Comparison of ENCODE assay signal across 11 mouse cellular contexts in the genomic region with DNA sequence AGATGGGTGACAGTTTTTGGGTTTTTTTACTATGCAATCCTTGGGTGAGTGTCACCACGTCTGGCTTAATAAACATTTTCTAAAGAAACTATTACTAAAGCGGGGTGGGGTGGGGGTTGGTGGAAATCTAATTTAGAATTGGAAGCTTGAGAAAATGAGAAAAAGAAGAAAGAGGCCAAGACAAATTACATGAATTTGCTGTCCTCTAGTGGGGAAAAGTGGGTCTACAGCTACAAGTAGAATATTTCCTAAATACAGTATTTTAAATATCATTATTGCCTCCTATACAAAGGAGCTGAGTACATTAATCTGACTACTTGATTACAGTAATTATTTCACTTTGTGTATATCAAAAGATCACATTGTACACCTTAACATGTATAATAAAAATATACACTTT. TPM values are rescaled to one million over a fixed set of nuclear protein-coding genes. Genes with fewer than 3 reads are reported as not detected.
DNase-seq lines count a peak whose midpoint lies in the region; ATAC-seq and TF ChIP-seq lines count a peak whose summit lies in the region.
"Had no signal": no experiment of that assay in that cellular context is flagged by ENCODE, and none has a peak within 500 bp of the region (broad histone marks: within the 10 kb centered on the region; RNA-seq: fewer than 3 reads in every experiment).

No protein-coding gene starts in this region.

- H3K36me3 ChIP-seq in intestine, postnatal 0 days (ENCODE audit: control insufficient read depth, insufficient read depth), result no peaks in the 10 kb centered on the region
- no peaks in the 10 kb centered on the region for H3K36me3 ChIP-seq in intestine, embryonic 15.5 days
- no peaks in the 10 kb centered on the region for H3K36me3 ChIP-seq in midbrain, embryonic 12.5 days
- no peaks in the 10 kb centered on the region for H3K36me3 ChIP-seq in midbrain, embryonic 16.5 days (ENCODE audit: control insufficient read depth, insufficient read depth, low read length)
- no peaks in the 10 kb centered on the region for H3K36me3 ChIP-seq in splenic B cell, adult 2 months (ENCODE audit: control insufficient read depth, insufficient read depth, low read length, poor library complexity, severe bottlenecking)
- H3K36me3 ChIP-seq: hindbrain, embryonic 15.5 days had no signal

- 30% methylated on average over 2 of the region's 2 CpGs for WGBS in intestine, postnatal 0 days
- WGBS in intestine, embryonic 15.5 days, result 24% methylated on average over 2 of the region's 2 CpGs
- 35% methylated on average over 2 of the region's 2 CpGs for WGBS in midbrain, embryonic 12.5 days
- WGBS in midbrain, embryonic 16.5 days, result 35% methylated on average over 2 of the region's 2 CpGs

- H3K4me2 ChIP-seq in intestine, postnatal 0 days (replicated peaks; ENCODE audit: low read depth), result no peak overlapping the region
- H3K4me2 ChIP-seq in intestine, embryonic 15.5 days (replicated peaks), result no peak overlapping the region
- H3K4me2 ChIP-seq in midbrain, embryonic 12.5 days (replicated peaks), result no peak overlapping the region
- H3K4me2 ChIP-seq in midbrain, embryonic 16.5 days (ENCODE audit: low read length), result no peak overlapping the region
- H3K4me2 ChIP-seq: hindbrain, embryonic 15.5 days had no signal

- no peak overlapping the region for H3K27ac ChIP-seq in intestine, postnatal 0 days (ENCODE audit: low read depth, low read length)
- no peak overlapping the region for H3K27ac ChIP-seq in intestine, embryonic 15.5 days
- H3K27ac ChIP-seq in midbrain, embryonic 12.5 days (replicated peaks), result no peak overlapping the region
- H3K27ac ChIP-seq in midbrain, embryonic 16.5 days (ENCODE audit: low read length), result no peak overlapping the region
- H3K27ac ChIP-seq: hindbrain, embryonic 15.5 days had no signal

- ATAC-seq in intestine, postnatal 0 days, result no peak
- ATAC-seq in intestine, embryonic 15.5 days, result no peak
- 0 out of 2 replicates have a peak, but pooled peaks have one; percentile 14 for ATAC-seq in midbrain, embryonic 12.5 days (ENCODE audit: low FRiP score, low read depth)
- ATAC-seq in midbrain, embryonic 16.5 days, result no peak

- H3K4me3 ChIP-seq in intestine, postnatal 0 days (ENCODE audit: low read depth, low read length), result no peak overlapping the region
- no peak overlapping the region for H3K4me3 ChIP-seq in intestine, embryonic 15.5 days (replicated peaks)
- no peak overlapping the region for H3K4me3 ChIP-seq in midbrain, embryonic 12.5 days
- H3K4me3 ChIP-seq in midbrain, embryonic 16.5 days (ENCODE audit: low read depth, low read length), result no peak overlapping the region
- H3K4me3 ChIP-seq: hindbrain, embryonic 15.5 days had no signal

- TF ChIP-seq CTCF in intestine, postnatal 0 days (IDR thresholded peaks at IDR 0.05; ENCODE audit: low read depth), result peak; percentile 71

- no peaks in the 10 kb centered on the region for H3K4me1 ChIP-seq in intestine, postnatal 0 days (replicated peaks; ENCODE audit: control insufficient read depth, insufficient read depth, low read length)
- H3K4me1 ChIP-seq in intestine, embryonic 15.5 days (replicated peaks), result no peaks in the 10 kb centered on the region
- no peaks in the 10 kb centered on the region for H3K4me1 ChIP-seq in midbrain, embryonic 12.5 days
- H3K4me1 ChIP-seq in midbrain, embryonic 16.5 days (ENCODE audit: control insufficient read depth, insufficient read depth, low read length), result no peaks in the 10 kb centered on the region
- H3K4me1 ChIP-seq: hindbrain, embryonic 15.5 days had no signal

- DNase-seq in adipocyte (ENCODE audit: low spot score), result peak; percentile 52
- DNase-seq in splenic B cell, adult 2 months (ENCODE audit: low read depth, low spot score), result peak; percentile 25
- no peak for DNase-seq in urinary bladder, postnatal 4 days (ENCODE audit: low spot score in 2 of 2)
- DNase-seq: thymus, postnatal 36 days had no signal

- H3K9me3 ChIP-seq in intestine, postnatal 0 days (ENCODE audit: control insufficient read depth), result no peaks in the 10 kb centered on the region
- no peaks in the 10 kb centered on the region for H3K9me3 ChIP-seq in intestine, embryonic 15.5 days
- no peaks in the 10 kb centered on the region for H3K9me3 ChIP-seq in midbrain, embryonic 12.5 days
- H3K9me3 ChIP-seq in midbrain, embryonic 16.5 days (replicated peaks; ENCODE audit: control insufficient read depth, low read length, poor library complexity, severe bottlenecking), result no peaks in the 10 kb centered on the region
- H3K9me3 ChIP-seq: hindbrain, embryonic 15.5 days had no signal

- no peak overlapping the region for H3K9ac ChIP-seq in intestine, postnatal 0 days (ENCODE audit: low read depth, low read length)
- no peak overlapping the region for H3K9ac ChIP-seq in intestine, embryonic 15.5 days
- no peak overlapping the region for H3K9ac ChIP-seq in midbrain, embryonic 12.5 days (replicated peaks)
- no peak overlapping the region for H3K9ac ChIP-seq in midbrain, embryonic 16.5 days (ENCODE audit: low read depth, low read length)
- H3K9ac ChIP-seq: hindbrain, embryonic 15.5 days had no signal

- no peaks in the 10 kb centered on the region for H3K27me3 ChIP-seq in intestine, postnatal 0 days (replicated peaks; ENCODE audit: control insufficient read depth, insufficient read depth, low read length)
- H3K27me3 ChIP-seq in intestine, embryonic 15.5 days (replicated peaks), result no peaks in the 10 kb centered on the region
- no peaks in the 10 kb centered on the region for H3K27me3 ChIP-seq in midbrain, embryonic 12.5 days
- H3K27me3 ChIP-seq in midbrain, embryonic 16.5 days (ENCODE audit: control insufficient read depth, insufficient read depth, low read depth, low read length), result no peaks in the 10 kb centered on the region
- no peaks in the 10 kb centered on the region for H3K27me3 ChIP-seq in splenic B cell, adult 2 months (ENCODE audit: control insufficient read depth, insufficient read depth, low read length, poor library complexity, severe bottlenecking)
- H3K27me3 ChIP-seq: hindbrain, embryonic 15.5 days had no signal

RNA-seq across cellular contexts. Expression of gene Mfap5, which starts 13.7 kb away (rescaled TPM):
- 23.6 and 30.5 TPM in 2 replicates for polyA plus RNA-seq in intestine, postnatal 0 days (2015; fragmentation: Nextera tagmentation; extraction: Ambion mirVana)
- 8.8 and 9.9 TPM in 2 replicates for polyA plus RNA-seq in intestine, embryonic 15.5 days (2015; fragmentation: Nextera tagmentation; extraction: Ambion mirVana)
- 1.0 and 2.0 TPM in 2 replicates for polyA plus RNA-seq in midbrain, embryonic 12.5 days (2016; fragmentation: Nextera tagmentation; extraction: Ambion mirVana)
- 3.6 and 4.1 TPM in 2 replicates for polyA plus RNA-seq in midbrain, embryonic 16.5 days (2015; fragmentation: Nextera tagmentation; extraction: Ambion mirVana)

RNA-seq across cellular contexts. Expression of gene Rimklb, which starts 20.8 kb away (rescaled TPM):
- polyA plus RNA-seq in intestine, postnatal 0 days (2015; fragmentation: Nextera tagmentation; extraction: Ambion mirVana), result 1.3 and 1.5 TPM in 2 replicates
- 6.4 and 6.9 TPM in 2 replicates for polyA plus RNA-seq in intestine, embryonic 15.5 days (2015; fragmentation: Nextera tagmentation; extraction: Ambion mirVana)
- 82.8 and 91.4 TPM in 2 replicates for polyA plus RNA-seq in midbrain, embryonic 12.5 days (2016; fragmentation: Nextera tagmentation; extraction: Ambion mirVana)
- 112 and 128 TPM in 2 replicates for polyA plus RNA-seq in midbrain, embryonic 16.5 days (2015; fragmentation: Nextera tagmentation; extraction: Ambion mirVana)
- polyA plus RNA-seq: small intestine, adult 2 months had no signal

RNA-seq across cellular contexts. Expression of gene Aicda, which starts 34.2 kb away (rescaled TPM):
- not detected in 2 replicates for polyA plus RNA-seq in intestine, postnatal 0 days (2015; fragmentation: Nextera tagmentation; extraction: Ambion mirVana)
- not detected in 2 replicates for polyA plus RNA-seq in intestine, embryonic 15.5 days (2015; fragmentation: Nextera tagmentation; extraction: Ambion mirVana)
- not detected in 2 replicates for polyA plus RNA-seq in midbrain, embryonic 12.5 days (2016; fragmentation: Nextera tagmentation; extraction: Ambion mirVana)
- polyA plus RNA-seq in midbrain, embryonic 16.5 days (2015; fragmentation: Nextera tagmentation; extraction: Ambion mirVana), result 0.24 and 0.31 TPM in 2 replicates
- polyA plus RNA-seq: cortical plate, adult 2 months had no signal

Comparison
In these comparisons a context has a peak if more than half of its experiments do, and no peak if none do; other contexts are left out.
1. DNase-seq: peak in adipocyte (single experiment) and splenic B cell, adult 2 months (single experiment); none in urinary bladder, postnatal 4 days (0 of 2).
2. RNA of gene Rimklb, which starts 20.8 kb away (polyA plus RNA-seq): 112 to 128 TPM in midbrain, embryonic 16.5 days and 82.8 to 91.4 TPM in midbrain, embryonic 12.5 days; 6.4 to 6.9 TPM in intestine, embryonic 15.5 days and 1.3 to 1.5 TPM in intestine, postnatal 0 days; every median in the first group is over 10 times any median in the second.